Mouse (Mus musculus) thymus, adult 2 months (tissue): ENCODE results near the gene Hhat.
A peak's percentile ranks its signal among the peaks of the same experiment; 100 is the strongest.

Source experiments
- CTCF ChIP-seq: fragments of 200-500 bp; IDR thresholded peaks from 2 replicates; pipeline ENCODE4 v1.5.1; 2012; ENCODE audit warnings: mild to moderate bottlenecking, control low read depth, low read length, moderate library complexity, borderline replicate concordance; ENCODE audit not compliant: control insufficient read depth, poor library complexity, insufficient read depth; ENCODE audit errors: extremely low read depth
- POLR2A ChIP-seq: fragments of 200-500 bp; IDR thresholded peaks from 2 replicates; pipeline ENCODE4 v1.6.1; 2012; ENCODE audit warnings: mild to moderate bottlenecking, low read length, control low read depth, moderate library complexity; ENCODE audit not compliant: control insufficient read depth, poor library complexity, insufficient read depth; ENCODE audit errors: extremely low read depth

- TF ChIP-seq CTCF: peak; percentile 77; the same call in 1 of the 2 replicates
- TF ChIP-seq POLR2A: no peak
Measured at GRCm38 (mm10) chr1:192745240-192746101, 25.6 kb downstream of the Hhat start.
